Mouse (Mus musculus) forebrain, embryonic 12.5 days (tissue): ENCODE measurements around the gene Gm38100. TPM values are rescaled to one million over a fixed set of nuclear protein-coding genes. Genes with fewer than 3 reads are reported as not detected.

ENCODE experiments used
- polyA plus RNA-seq: library from polyadenylated mRNA; unstranded; fragments of >200 nt; fragmentation: Nextera tagmentation; extraction: Ambion mirVana; gene quantifications from 2 replicates; pipeline ENCODE4 v1.2.1, GENCODE M21; 2016

Gm38100 gene
- polyA plus RNA-seq, 1 experiment from 2014 or later = 0.51 TPM

Other genes starting within 250 kb of the Gm38100 start
- gene Opn3, start 227.6 kb upstream of the Gm38100 start, polyA plus RNA-seq = 7.7 and 8.5 TPM in 2 replicates
- 6.2 and 6.5 TPM in 2 replicates for gene Chml, start 227.4 kb upstream of the Gm38100 start, polyA plus RNA-seq
- gene Wdr64, start 221.7 kb upstream of the Gm38100 start, polyA plus RNA-seq = not detected in 2 replicates
- gene Exo1, start 39.7 kb upstream of the Gm38100 start, polyA plus RNA-seq = 107 and 113 TPM in 2 replicates
- gene Rbm8a2, start 58.8 kb downstream of the Gm38100 start, polyA plus RNA-seq = 0.85 and 1.00 TPM in 2 replicates